Mouse (Mus musculus): ENCODE measurements at regions not wholly inside any gene's neighbourhood (a gene's known extent, or its start where the extent isn't known, plus 50 kb on each side); places are given as distances from the start of the nearest gene placed in this dataset.

DNA sequence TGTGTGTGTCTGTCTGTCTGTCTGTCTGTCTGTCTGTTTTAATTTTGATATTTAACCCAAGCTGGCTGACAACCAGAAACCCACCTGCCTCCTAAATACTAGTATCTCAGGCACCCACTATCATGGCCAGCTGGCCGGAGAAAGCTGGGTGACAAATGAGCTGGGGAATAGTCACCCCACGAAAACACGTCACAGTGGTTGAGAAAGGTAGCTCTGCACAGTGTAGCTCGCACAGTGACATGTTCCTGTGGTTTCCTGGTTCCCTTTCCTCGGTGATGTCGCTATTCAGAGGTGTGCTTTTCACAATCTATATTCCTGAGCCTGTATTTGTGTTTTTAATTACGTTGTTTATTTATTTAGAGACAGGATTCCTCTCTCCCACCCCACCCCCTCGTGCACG is 78.3 kb upstream of the Spaca7 start:
- WGBS, result 68% methylated on average over 9 of the region's 9 CpGs
- ATAC-seq (ENCODE audit: low FRiP score, low read depth), result no peak
- TF ChIP-seq POLR2A (IDR thresholded peaks at IDR 0.05; ENCODE audit: borderline replicate concordance, extremely low read depth, insufficient read depth, insufficient read length), result no peak
- H3K9ac ChIP-seq (ENCODE audit: low read depth, low read length, severe bottlenecking), result no peak overlapping the region
- no peak overlapping the region for H3K4me3 ChIP-seq (replicated peaks; ENCODE audit: low read length)
- H3K9me3 ChIP-seq (ENCODE audit: control insufficient read depth, low read length), result no peaks in the 10 kb centered on the region
- DNase-seq (ENCODE audit: low spot score), result no peak
- no peak overlapping the region for H3K27ac ChIP-seq (replicated peaks; ENCODE audit: low read depth, low read length)
- no peaks in the 10 kb centered on the region for H3K4me1 ChIP-seq (ENCODE audit: control insufficient read depth, insufficient read depth, low read length)
- peaks cover 11% of the 10 kb centered on the region; the same call in 1 of the 2 replicates for H3K27me3 ChIP-seq (ENCODE audit: control insufficient read depth, insufficient read depth, low read length)
- no peak overlapping the region for H3K4me2 ChIP-seq (replicated peaks; ENCODE audit: low read depth, low read length, severe bottlenecking)
- no peaks in the 10 kb centered on the region for H3K36me3 ChIP-seq (ENCODE audit: control insufficient read depth, insufficient read depth, low read length)

DNA sequence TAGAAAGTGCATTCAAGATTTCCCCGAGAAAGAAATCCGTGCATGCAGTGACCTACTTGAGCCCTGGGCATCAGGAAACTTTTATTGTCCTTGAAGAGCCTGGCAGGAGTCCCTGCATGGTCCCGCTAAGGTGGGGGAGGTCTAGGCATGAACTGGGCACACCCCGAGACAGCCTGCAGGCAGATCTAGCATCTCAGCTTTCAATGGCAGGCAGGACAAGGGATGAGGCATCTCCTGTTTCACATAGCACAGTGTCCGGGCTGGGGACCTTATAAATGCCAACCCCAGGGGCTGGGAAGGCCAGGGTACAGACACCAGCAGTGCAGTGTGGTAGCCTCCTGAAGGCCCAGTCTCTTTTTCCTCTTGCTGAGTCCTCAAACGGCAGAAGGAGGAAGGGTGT is 75.4 kb upstream of the Spaca7 start:
- Histone ChIP-seq H3K27ac (replicated peaks; ENCODE audit: low read depth, low read length) (no peak overlapping the region), H3K4me1 (ENCODE audit: control insufficient read depth, insufficient read depth, low read length) (peaks cover 5% of the 10 kb centered on the region), H3K36me3 (ENCODE audit: control insufficient read depth, insufficient read depth, low read length) (no peaks in the 10 kb centered on the region), H3K4me2 (replicated peaks; ENCODE audit: low read depth, low read length, severe bottlenecking) (no peak overlapping the region), H3K4me3 (replicated peaks; ENCODE audit: low read length) (no peak overlapping the region), H3K27me3 (ENCODE audit: control insufficient read depth, insufficient read depth, low read length) (peaks cover 39% of the 10 kb centered on the region), H3K9me3 (ENCODE audit: control insufficient read depth, low read length) (no peaks in the 10 kb centered on the region), H3K9ac (ENCODE audit: low read depth, low read length, severe bottlenecking) (no peak overlapping the region)
- no peak for DNase-seq (ENCODE audit: low spot score)
- 10% methylated on average over 5 of the region's 6 CpGs for WGBS
- TF ChIP-seq POLR2A (IDR thresholded peaks at IDR 0.05; ENCODE audit: borderline replicate concordance, extremely low read depth, insufficient read depth, insufficient read length), result no peak
- no peak for ATAC-seq (ENCODE audit: low FRiP score, low read depth)

DNA sequence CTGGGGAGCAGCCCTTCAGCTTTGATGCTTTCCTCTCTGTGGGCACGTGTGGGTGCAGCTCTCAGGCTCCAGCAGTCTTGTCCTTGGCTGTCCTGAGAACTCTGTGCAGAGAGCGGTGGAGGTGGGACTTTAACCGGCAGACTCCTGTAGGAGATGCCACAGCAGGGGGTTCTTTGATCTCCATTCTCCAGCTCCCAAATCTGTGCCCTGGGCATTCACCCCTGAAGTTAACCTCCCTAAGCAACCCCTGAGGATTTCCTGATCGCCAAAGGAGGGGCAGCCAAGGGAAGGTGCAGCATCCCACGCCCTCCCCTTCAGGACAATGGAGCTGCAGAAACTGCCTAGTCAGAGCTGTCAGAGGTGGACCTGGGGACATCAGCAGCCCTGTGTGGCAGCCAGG is 73.2 kb upstream of the Spaca7 start:
- no peak for TF ChIP-seq POLR2A (IDR thresholded peaks at IDR 0.05; ENCODE audit: borderline replicate concordance, extremely low read depth, insufficient read depth, insufficient read length)
- H3K9me3 ChIP-seq (ENCODE audit: control insufficient read depth, low read length), result no peaks in the 10 kb centered on the region
- WGBS, result 5% methylated on average over 5 of the region's 5 CpGs

DNA sequence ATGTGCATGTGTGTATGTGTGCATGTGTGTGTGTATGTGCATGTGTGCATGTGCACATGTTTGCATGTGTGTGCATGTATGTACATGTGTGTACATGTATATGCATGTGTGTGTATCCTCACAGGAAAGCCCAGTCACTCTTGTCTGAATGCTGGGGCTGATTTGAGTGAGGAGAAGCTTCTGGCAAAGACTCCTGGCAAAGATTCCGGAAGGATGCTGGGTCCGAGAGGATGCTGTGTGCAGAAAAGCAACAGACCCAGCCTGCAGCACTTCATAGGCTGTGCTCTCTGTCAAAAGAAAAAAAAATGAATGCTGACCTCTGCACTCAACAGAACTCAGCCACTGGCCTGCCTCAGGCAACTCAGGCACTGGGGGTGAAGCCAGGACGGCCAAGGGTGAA is 72.5 kb upstream of the Spaca7 start:
- DNase-seq (ENCODE audit: low spot score) (no peak), ATAC-seq (ENCODE audit: low FRiP score, low read depth) (no peak)
- WGBS, result 48% methylated on average over 3 of the region's 3 CpGs
- Histone ChIP-seq H3K36me3 (ENCODE audit: control insufficient read depth, insufficient read depth, low read length) (no peaks in the 10 kb centered on the region), H3K27me3 (ENCODE audit: control insufficient read depth, insufficient read depth, low read length) (peaks cover 66% of the 10 kb centered on the region), H3K4me1 (ENCODE audit: control insufficient read depth, insufficient read depth, low read length) (peaks cover 6% of the 10 kb centered on the region), H3K4me2 (replicated peaks; ENCODE audit: low read depth, low read length, severe bottlenecking) (no peak overlapping the region), H3K9me3 (ENCODE audit: control insufficient read depth, low read length) (no peaks in the 10 kb centered on the region), H3K4me3 (replicated peaks; ENCODE audit: low read length) (no peak overlapping the region), H3K9ac (ENCODE audit: low read depth, low read length, severe bottlenecking) (no peak overlapping the region), H3K27ac (replicated peaks; ENCODE audit: low read depth, low read length) (no peak overlapping the region)
- TF ChIP-seq POLR2A (IDR thresholded peaks at IDR 0.05; ENCODE audit: borderline replicate concordance, extremely low read depth, insufficient read depth, insufficient read length), result no peak

More for the DNA sequence above, 73.2 kb upstream of the Spaca7 start:
- DNase-seq (ENCODE audit: low spot score), result no peak
- H3K4me3 ChIP-seq (replicated peaks; ENCODE audit: low read length), result no peak overlapping the region
- no peak for ATAC-seq (ENCODE audit: low FRiP score, low read depth)
- peaks cover 60% of the 10 kb centered on the region for H3K27me3 ChIP-seq (ENCODE audit: control insufficient read depth, insufficient read depth, low read length)
- no peaks in the 10 kb centered on the region for H3K36me3 ChIP-seq (ENCODE audit: control insufficient read depth, insufficient read depth, low read length)
- H3K4me2 ChIP-seq (replicated peaks; ENCODE audit: low read depth, low read length, severe bottlenecking), result no peak overlapping the region
- H3K9ac ChIP-seq (ENCODE audit: low read depth, low read length, severe bottlenecking), result no peak overlapping the region
- H3K27ac ChIP-seq (replicated peaks; ENCODE audit: low read depth, low read length), result no peak overlapping the region
- peaks cover 6% of the 10 kb centered on the region for H3K4me1 ChIP-seq (ENCODE audit: control insufficient read depth, insufficient read depth, low read length)

DNA sequence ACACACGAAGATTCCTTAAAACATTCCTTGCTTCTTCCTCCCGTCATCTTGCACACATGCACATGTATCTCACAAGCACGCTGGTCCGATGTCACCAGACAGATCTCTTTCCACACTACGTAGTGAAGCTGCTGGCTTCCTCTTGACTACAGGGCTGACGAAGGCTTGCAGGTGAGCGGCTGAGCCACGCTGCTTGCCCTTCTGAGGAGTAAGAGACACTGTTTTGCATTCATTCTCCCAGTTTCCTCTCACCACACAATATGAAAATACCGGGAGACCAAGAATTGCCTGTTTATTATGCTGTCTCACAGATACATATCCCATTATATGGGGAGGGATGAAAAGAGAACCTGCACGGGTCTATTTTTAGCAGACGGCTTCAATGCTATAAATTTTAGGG is 71.0 kb upstream of the Spaca7 start:
- H3K4me2 ChIP-seq (replicated peaks; ENCODE audit: low read depth, low read length, severe bottlenecking), result peak overlapping the region; percentile 43; the same call in 1 of the 2 replicates
- no peak for TF ChIP-seq POLR2A (IDR thresholded peaks at IDR 0.05; ENCODE audit: borderline replicate concordance, extremely low read depth, insufficient read depth, insufficient read length)
- no peak overlapping the region for H3K9ac ChIP-seq (ENCODE audit: low read depth, low read length, severe bottlenecking)
- no peaks in the 10 kb centered on the region for H3K36me3 ChIP-seq (ENCODE audit: control insufficient read depth, insufficient read depth, low read length)
- no peaks in the 10 kb centered on the region for H3K9me3 ChIP-seq (ENCODE audit: control insufficient read depth, low read length)
- DNase-seq (ENCODE audit: low spot score), result no peak
- H3K27ac ChIP-seq (replicated peaks; ENCODE audit: low read depth, low read length), result no peak overlapping the region
- peak overlapping the region; percentile 26 for H3K4me3 ChIP-seq (replicated peaks; ENCODE audit: low read length)
- ATAC-seq (ENCODE audit: low FRiP score, low read depth), result no peak
- WGBS, result 4% methylated on average over 11 of the region's 11 CpGs
- peaks cover 68% of the 10 kb centered on the region for H3K27me3 ChIP-seq (ENCODE audit: control insufficient read depth, insufficient read depth, low read length)
- H3K4me1 ChIP-seq (ENCODE audit: control insufficient read depth, insufficient read depth, low read length), result peaks cover 6% of the 10 kb centered on the region

DNA sequence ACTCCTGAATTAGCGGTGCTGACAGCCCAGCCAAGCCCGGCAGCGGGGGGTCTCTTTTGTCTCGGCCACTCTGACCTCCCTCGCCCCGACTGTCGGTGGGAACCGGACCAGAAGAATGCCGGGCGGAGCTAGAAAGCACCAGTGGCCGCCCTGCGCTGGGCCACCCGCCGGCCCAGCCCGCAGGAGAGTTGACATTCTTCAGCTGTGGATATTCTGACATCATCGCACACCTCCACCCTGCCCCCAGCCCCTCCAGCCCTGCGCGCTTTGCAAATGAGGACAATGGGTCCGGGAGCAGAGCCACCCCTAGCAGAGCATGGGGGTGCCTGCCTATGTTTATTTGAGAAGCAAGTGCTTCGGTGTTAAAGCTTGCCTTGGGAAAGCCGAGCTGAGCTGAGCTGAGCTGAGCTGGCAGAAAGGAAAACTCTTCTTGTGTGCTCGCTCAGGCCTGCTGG is 70.5 kb upstream of the Spaca7 start:
- no peak overlapping the region for H3K9ac ChIP-seq (ENCODE audit: low read depth, low read length, severe bottlenecking)
- H3K36me3 ChIP-seq (ENCODE audit: control insufficient read depth, insufficient read depth, low read length), result no peaks in the 10 kb centered on the region
- no peak overlapping the region for H3K27ac ChIP-seq (replicated peaks; ENCODE audit: low read depth, low read length)
- peak overlapping the region; percentile 43 for H3K4me2 ChIP-seq (replicated peaks; ENCODE audit: low read depth, low read length, severe bottlenecking)
- peak; percentile 50; the same call in 1 of the 2 replicates for ATAC-seq (ENCODE audit: low FRiP score, low read depth)
- WGBS, result under 1% methylated on average over 22 of the region's 22 CpGs
- TF ChIP-seq POLR2A (IDR thresholded peaks at IDR 0.05; ENCODE audit: borderline replicate concordance, extremely low read depth, insufficient read depth, insufficient read length), result no peak
- DNase-seq (ENCODE audit: low spot score), result no peak
- peaks cover 66% of the 10 kb centered on the region for H3K27me3 ChIP-seq (ENCODE audit: control insufficient read depth, insufficient read depth, low read length)
- H3K4me1 ChIP-seq (ENCODE audit: control insufficient read depth, insufficient read depth, low read length), result peaks cover 6% of the 10 kb centered on the region
- peak overlapping the region; percentile 26 for H3K4me3 ChIP-seq (replicated peaks; ENCODE audit: low read length)
- no peaks in the 10 kb centered on the region for H3K9me3 ChIP-seq (ENCODE audit: control insufficient read depth, low read length)
